Mouse (Mus musculus) ES-Bruce4 (cell line): ENCODE measurements around the gene St6galnac3. TPM values are rescaled to one million over a fixed set of nuclear protein-coding genes. Genes with fewer than 3 reads are reported as not detected.

Source experiments
- H3K27ac ChIP-seq: 2 replicates; pipeline ENCODE4 v1.5.1; 2012; ENCODE audit warnings: low read length, inconsistent platforms; ENCODE audit not compliant: insufficient read depth
- H3K27me3 ChIP-seq: 2 replicates; pipeline ENCODE4 v1.6.1; 2012; ENCODE audit warnings: mild to moderate bottlenecking, low read length, inconsistent platforms; ENCODE audit not compliant: control insufficient read depth, poor library complexity, insufficient read depth, severe bottlenecking
- H3K36me3 ChIP-seq: 2 replicates; pipeline ENCODE4 v1.6.1; 2012; ENCODE audit warnings: inconsistent platforms, mild to moderate bottlenecking, low read length, moderate library complexity; ENCODE audit not compliant: control insufficient read depth, poor library complexity, insufficient read depth, severe bottlenecking
- H3K4me1 ChIP-seq: one replicate; pipeline ENCODE4 v1.8.1; 2011; ENCODE audit warnings: low read length; ENCODE audit not compliant: control insufficient read depth, insufficient read depth
- H3K4me3 ChIP-seq: 2 replicates; pipeline ENCODE4 v1.5.1; 2011; ENCODE audit warnings: low read depth, mild to moderate bottlenecking, low read length
- H3K9ac ChIP-seq: 2 replicates; pipeline ENCODE4 v1.6.1; 2012; ENCODE audit warnings: low read depth, mild to moderate bottlenecking, inconsistent platforms; ENCODE audit not compliant: poor library complexity, severe bottlenecking
- H3K9me3 ChIP-seq: replicated peaks from 2 replicates; pipeline ENCODE4 v1.6.1; 2012; ENCODE audit warnings: mild to moderate bottlenecking, low read length, inconsistent platforms; ENCODE audit not compliant: control insufficient read depth, poor library complexity, insufficient read depth, severe bottlenecking
- CTCF ChIP-seq: IDR thresholded peaks from one replicate; pipeline ENCODE4 v1.8.1; 2011; ENCODE audit warnings: low read depth, low read length
- EP300 ChIP-seq: IDR thresholded peaks from 2 replicates; pipeline ENCODE4 v1.6.1; 2011; ENCODE audit warnings: low read depth, low read length; ENCODE audit not compliant: insufficient read depth
- POLR2A ChIP-seq: IDR thresholded peaks from one replicate; pipeline ENCODE4 v1.8.1; 2011; ENCODE audit warnings: low read length; ENCODE audit not compliant: insufficient read depth
- polyA plus RNA-seq: library from polyadenylated mRNA; stranded (reverse); fragments of >200 nt; gene quantifications from 2 replicates; pipeline ENCODE4 v1.2.4, GENCODE M21; 2011; ENCODE audit warnings: low read depth; ENCODE audit not compliant: missing spikeins, insufficient read depth, insufficient read length

The St6galnac3 gene
- polyA plus RNA-seq, 1 experiment = 4.8 TPM

- Histone ChIP-seq H3K9ac (no peak overlapping the region), H3K36me3 (no peaks in the 10 kb centered on the region), H3K9me3 (no peaks in the 10 kb centered on the region), H3K4me3 (no peak overlapping the region), H3K27ac (no peak overlapping the region), H3K27me3 (no peaks in the 10 kb centered on the region), H3K4me1 (no peaks in the 10 kb centered on the region)
- TF ChIP-seq POLR2A = no peak
- TF ChIP-seq CTCF = no peak
These were observed 428.5 kb downstream of the St6galnac3 start for GRCm38 (mm10) chr3:153296375-153297068.

- H3K36me3 ChIP-seq = no peaks in the 10 kb centered on the region
- TF ChIP-seq EP300 (no peak), CTCF (no peak), POLR2A (no peak)
- H3K4me3 ChIP-seq = no peak overlapping the region
- no peak overlapping the region for H3K9ac ChIP-seq
- H3K27me3 ChIP-seq = no peaks in the 10 kb centered on the region
- H3K27ac ChIP-seq = no peak overlapping the region
- H3K4me1 ChIP-seq = peaks cover 1% of the 10 kb centered on the region
- H3K9me3 ChIP-seq = no peaks in the 10 kb centered on the region
These were observed 432.1 kb downstream of the St6galnac3 start for GRCm38 (mm10) chr3:153292853-153293252.

- Histone ChIP-seq H3K9me3 (no peaks in the 10 kb centered on the region), H3K27me3 (no peaks in the 10 kb centered on the region), H3K4me3 (no peak overlapping the region), H3K4me1 (peaks cover 1% of the 10 kb centered on the region), H3K9ac (no peak overlapping the region), H3K27ac (no peak overlapping the region), H3K36me3 (no peaks in the 10 kb centered on the region)
- TF ChIP-seq EP300 (no peak), CTCF (no peak), POLR2A (no peak)
These were observed 432.6 kb downstream of the St6galnac3 start for GRCm38 (mm10) chr3:153292363-153292762.

GRCm38 (mm10) chr3:153291406-153292045 lies 433.4 kb downstream of the St6galnac3 start:
- H3K27ac ChIP-seq = no peak overlapping the region
- H3K27me3 ChIP-seq = no peaks in the 10 kb centered on the region
- no peak overlapping the region for H3K9ac ChIP-seq
- TF ChIP-seq EP300 (no peak), POLR2A (no peak), CTCF (no peak)
- H3K4me3 ChIP-seq = no peak overlapping the region
- H3K36me3 ChIP-seq = no peaks in the 10 kb centered on the region
- H3K9me3 ChIP-seq = no peaks in the 10 kb centered on the region
- peaks cover 1% of the 10 kb centered on the region for H3K4me1 ChIP-seq

- H3K27ac ChIP-seq = no peak overlapping the region
- H3K9me3 ChIP-seq = no peaks in the 10 kb centered on the region
- H3K4me3 ChIP-seq = no peak overlapping the region
- no peaks in the 10 kb centered on the region for H3K27me3 ChIP-seq
- H3K9ac ChIP-seq = no peak overlapping the region
- TF ChIP-seq CTCF = no peak
- TF ChIP-seq EP300 = no peak
- TF ChIP-seq POLR2A = no peak
- peaks cover 3% of the 10 kb centered on the region for H3K4me1 ChIP-seq
- H3K36me3 ChIP-seq = no peaks in the 10 kb centered on the region
These were observed 435.0 kb downstream of the St6galnac3 start for GRCm38 (mm10) chr3:153289971-153290370.

- peaks cover 3% of the 10 kb centered on the region for H3K4me1 ChIP-seq
- no peaks in the 10 kb centered on the region for H3K27me3 ChIP-seq
- TF ChIP-seq POLR2A (no peak), CTCF (no peak), EP300 (no peak)
- H3K9ac ChIP-seq = no peak overlapping the region
- no peak overlapping the region for H3K27ac ChIP-seq
- H3K9me3 ChIP-seq = no peaks in the 10 kb centered on the region
- H3K4me3 ChIP-seq = no peak overlapping the region
- no peaks in the 10 kb centered on the region for H3K36me3 ChIP-seq
These were observed 437.4 kb downstream of the St6galnac3 start for GRCm38 (mm10) chr3:153287564-153287963.
